Mouse (Mus musculus) heart, adult 2 months (tissue): ENCODE data around the gene Slc4a3. TPM values are rescaled to one million over a fixed set of nuclear protein-coding genes. Genes with fewer than 3 reads are reported as not detected.

ENCODE experiments used
- DNase-seq, 2 experiments: peaks; one replicate each; pipeline ENCODE4 v3.0.0; 2021
- H3K27ac ChIP-seq: fragments of 200-600 bp; 2 replicates; pipeline ENCODE4 v1.8.1; 2022
- H3K27me3 ChIP-seq: fragments of 200-500 bp; 2 replicates; pipeline ENCODE4 v1.6.1; 2012; ENCODE audit warnings: mild to moderate bottlenecking, low read length, inconsistent platforms, mixed read lengths; ENCODE audit not compliant: control insufficient read depth, insufficient read depth
- H3K36me3 ChIP-seq: fragments of 200-500 bp; 2 replicates; pipeline ENCODE4 v1.6.1; 2012; ENCODE audit warnings: low read length, inconsistent platforms; ENCODE audit not compliant: control insufficient read depth, insufficient read depth
- H3K4me1 ChIP-seq: fragments of 200-500 bp; 2 replicates; pipeline ENCODE4 v1.6.1; 2011; ENCODE audit warnings: low read length; ENCODE audit not compliant: control insufficient read depth, insufficient read depth
- H3K4me3 ChIP-seq: fragments of 200-600 bp; 2 replicates; pipeline ENCODE4 v1.8.1; 2022
- H3K79me2 ChIP-seq: fragments of 200-500 bp; replicated peaks from 2 replicates; pipeline ENCODE4 v1.6.1; 2012; ENCODE audit warnings: mild to moderate bottlenecking, inconsistent platforms, low read length, moderate library complexity, mixed read lengths; ENCODE audit not compliant: control insufficient read depth, insufficient read depth
- H3K9ac ChIP-seq: fragments of 200-500 bp; 2 replicates; pipeline ENCODE4 v1.6.1; 2012; ENCODE audit warnings: low read depth, mild to moderate bottlenecking, control low read depth, inconsistent platforms, low read length, mixed read lengths
- CTCF ChIP-seq: fragments of 200-600 bp; IDR thresholded peaks from 2 replicates; pipeline ENCODE4 v1.8.1; 2022; ENCODE audit warnings: antibody characterized with exemption, mild to moderate bottlenecking, moderate library complexity
- EP300 ChIP-seq: fragments of 200-500 bp; IDR thresholded peaks from 2 replicates; pipeline ENCODE4 v1.6.1; 2011; ENCODE audit warnings: low read depth, low read length, control low read depth; ENCODE audit not compliant: insufficient read depth
- POLR2A ChIP-seq: fragments of 200-500 bp; IDR thresholded peaks from 2 replicates; pipeline ENCODE4 v1.6.1; 2011; ENCODE audit warnings: mild to moderate bottlenecking, low read depth, low read length, control low read depth; ENCODE audit not compliant: insufficient read depth
- WGBS: fragments of 180-500 bp; shearing (Covaris S2); methylation state at CpG from one replicate; pipeline ENCODE4 v1.1.7; 2018; 5-methylcytosine and 5-hydroxymethylcytosine counted together
- intact Hi-C: fragments of 180-260 bp; cut with DNase I; formaldehyde crosslinking; loops from one replicate; pipeline ENCODE4 v1.15.1; 2025
- polyA plus RNA-seq: library from polyadenylated mRNA; depleted of rRNA; stranded (reverse); fragments of >200 nt; gene quantifications from 2 replicates; pipeline ENCODE4 v1.2.3, GENCODE M21; 2012
- total RNA-seq, 2 experiments: library from RNA; stranded (reverse); gene quantifications; 2 replicates each; pipeline ENCODE4 v1.2.3; 2021

Gene Slc4a3
- total and polyA plus RNA-seq, 3 experiments: 182 to 300 (median 241) TPM

DNA sequence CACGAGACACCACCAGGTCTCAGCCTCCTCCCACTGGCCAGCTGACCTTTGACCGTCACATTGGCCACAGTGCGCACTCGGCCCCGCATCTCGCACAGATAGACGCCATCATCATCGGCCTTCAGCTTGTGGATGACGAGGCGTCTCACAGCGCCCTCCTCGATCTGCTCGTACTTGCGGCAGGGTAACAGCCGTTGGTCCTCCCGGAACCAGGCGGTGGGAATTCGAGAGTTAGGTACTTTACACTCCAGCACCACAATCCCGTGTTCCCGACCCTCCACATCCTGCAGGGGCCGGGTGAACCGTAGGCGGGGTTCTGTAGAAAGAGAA is 42.5 kb upstream of the Slc4a3 start:
- H3K4me1 ChIP-seq: peaks cover 2% of the 10 kb centered on the region; the same call in 1 of the 2 replicates
- 72% methylated on average over 23 of the region's 23 CpGs for WGBS
- no peak for DNase-seq
- H3K27ac ChIP-seq: no peak overlapping the region
- H3K4me3 ChIP-seq: no peak overlapping the region
- no peak for TF ChIP-seq EP300
- TF ChIP-seq CTCF: no peak
- TF ChIP-seq POLR2A: no peak
- no peaks in the 10 kb centered on the region for H3K36me3 ChIP-seq
- H3K79me2 ChIP-seq: no peaks in the 10 kb centered on the region; the same call in 1 of the 2 replicates
- intact Hi-C loops: no loop called here
- H3K9ac ChIP-seq: no peak overlapping the region
- no peaks in the 10 kb centered on the region for H3K27me3 ChIP-seq

DNA sequence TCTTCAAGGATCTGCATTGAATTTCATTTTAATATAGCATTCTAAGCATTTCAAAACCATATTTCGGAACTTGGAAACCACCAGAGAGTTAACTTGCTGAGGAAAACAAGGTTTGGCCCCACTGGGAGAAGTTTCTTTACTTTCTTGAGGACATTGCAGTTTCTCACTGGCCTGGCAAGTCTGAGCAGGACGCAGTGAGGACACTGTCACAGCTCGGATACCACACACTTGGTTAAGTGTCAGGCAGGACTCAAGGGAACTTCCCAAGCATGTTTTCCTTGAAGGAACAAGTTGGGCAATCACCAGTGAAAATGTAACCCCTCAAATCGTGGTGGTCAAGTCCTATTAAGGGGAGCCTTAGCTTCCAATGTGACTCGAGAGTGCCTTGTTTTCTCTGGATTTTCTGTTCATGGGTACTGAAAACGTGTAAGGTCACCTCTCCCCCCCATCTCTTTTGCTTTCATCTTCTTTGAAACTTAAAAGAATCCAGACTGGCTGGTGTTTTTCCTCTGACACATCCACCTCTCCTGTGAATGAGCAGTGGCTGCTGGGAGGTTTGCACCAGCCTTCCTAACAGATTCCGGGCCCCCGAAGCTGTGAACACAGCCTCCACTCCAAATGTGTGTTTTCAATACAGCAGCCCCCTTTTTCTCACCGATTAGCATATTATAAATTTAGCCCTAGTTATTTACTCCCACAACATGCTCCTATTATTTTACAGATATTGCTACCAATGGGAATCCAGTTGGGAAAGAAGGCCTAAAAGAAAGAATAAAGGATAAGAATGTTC is 41.6 kb upstream of the Slc4a3 start:
- intact Hi-C loops: loop anchor here (2.0 to 5.0 kb wide), 2 partner anchors 26 to 43 kb away; partner anchors contain the start of genes Chpf, Slc4a3 and Tmem198
- TF ChIP-seq EP300 (no peak), POLR2A (no peak), CTCF (no peak)
- H3K4me3 ChIP-seq: peak overlapping the region; percentile 87
- H3K9ac ChIP-seq: no peak overlapping the region
- H3K27ac ChIP-seq: no peak overlapping the region; the same call in 1 of the 2 replicates
- DNase-seq: no peak
- no peaks in the 10 kb centered on the region; the same call in 1 of the 2 replicates for H3K79me2 ChIP-seq
- H3K36me3 ChIP-seq: no peaks in the 10 kb centered on the region
- 60% methylated on average over 9 of the region's 9 CpGs for WGBS
- H3K4me1 ChIP-seq: peaks cover 2% of the 10 kb centered on the region; the same call in 1 of the 2 replicates
- no peaks in the 10 kb centered on the region for H3K27me3 ChIP-seq

DNA sequence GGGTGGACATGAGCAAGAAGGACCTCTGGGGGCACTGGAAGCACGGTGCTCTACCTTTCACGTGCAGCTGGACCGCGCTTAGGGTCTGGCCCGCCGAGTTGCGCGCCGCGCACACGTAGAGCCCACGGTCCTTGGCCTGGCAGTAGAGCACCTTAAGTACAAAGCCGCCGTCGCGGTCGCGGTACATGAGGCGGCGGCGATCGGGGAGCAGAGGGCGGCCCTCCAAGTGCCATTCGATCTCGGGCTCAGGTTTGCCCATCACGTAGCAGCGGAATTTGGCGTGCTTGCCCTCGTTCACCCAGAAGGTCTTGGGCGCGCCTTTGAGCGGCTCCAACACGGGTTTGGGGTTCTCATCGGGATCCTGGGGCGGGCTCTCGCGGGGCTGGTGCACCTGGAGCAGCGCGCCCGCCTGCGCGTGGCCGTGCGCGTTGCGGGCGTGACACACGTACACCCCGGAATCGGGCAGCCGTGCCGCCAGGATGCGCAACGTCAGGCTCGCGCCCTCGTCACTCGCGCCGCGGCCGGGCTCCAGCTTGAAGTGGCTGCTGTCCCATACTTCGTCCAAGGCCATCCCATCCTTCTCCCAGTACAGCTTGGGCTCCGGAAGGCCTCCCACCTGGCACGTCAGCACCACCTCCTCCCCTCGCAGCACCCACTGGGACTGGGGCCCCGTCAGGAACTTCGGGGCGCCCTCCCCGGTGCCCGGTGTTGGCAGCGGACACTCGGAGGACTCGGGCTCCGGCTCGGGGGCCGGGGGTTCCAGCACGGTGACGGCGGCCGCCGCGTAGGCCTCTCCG is 40.7 kb upstream of the Slc4a3 start:
- no peaks in the 10 kb centered on the region for H3K36me3 ChIP-seq
- H3K9ac ChIP-seq: peak overlapping the region; percentile 80
- no peaks in the 10 kb centered on the region for H3K27me3 ChIP-seq
- no peaks in the 10 kb centered on the region; the same call in 1 of the 2 replicates for H3K79me2 ChIP-seq
- intact Hi-C loops: loop anchor here (2.0 to 5.0 kb wide), 2 partner anchors 27 to 42 kb away; partner anchors contain the start of genes Chpf, Slc4a3 and Tmem198
- peak overlapping the region; percentile 87 for H3K4me3 ChIP-seq
- H3K27ac ChIP-seq: peak overlapping the region; percentile 94
- peak; percentile 66 for TF ChIP-seq POLR2A
- TF ChIP-seq CTCF: no peak
- 3% methylated on average over 84 of the region's 84 CpGs for WGBS
- DNase-seq: peak; percentile 76 to 83
- peaks cover 5% of the 10 kb centered on the region; the same call in 1 of the 2 replicates for H3K4me1 ChIP-seq

DNA sequence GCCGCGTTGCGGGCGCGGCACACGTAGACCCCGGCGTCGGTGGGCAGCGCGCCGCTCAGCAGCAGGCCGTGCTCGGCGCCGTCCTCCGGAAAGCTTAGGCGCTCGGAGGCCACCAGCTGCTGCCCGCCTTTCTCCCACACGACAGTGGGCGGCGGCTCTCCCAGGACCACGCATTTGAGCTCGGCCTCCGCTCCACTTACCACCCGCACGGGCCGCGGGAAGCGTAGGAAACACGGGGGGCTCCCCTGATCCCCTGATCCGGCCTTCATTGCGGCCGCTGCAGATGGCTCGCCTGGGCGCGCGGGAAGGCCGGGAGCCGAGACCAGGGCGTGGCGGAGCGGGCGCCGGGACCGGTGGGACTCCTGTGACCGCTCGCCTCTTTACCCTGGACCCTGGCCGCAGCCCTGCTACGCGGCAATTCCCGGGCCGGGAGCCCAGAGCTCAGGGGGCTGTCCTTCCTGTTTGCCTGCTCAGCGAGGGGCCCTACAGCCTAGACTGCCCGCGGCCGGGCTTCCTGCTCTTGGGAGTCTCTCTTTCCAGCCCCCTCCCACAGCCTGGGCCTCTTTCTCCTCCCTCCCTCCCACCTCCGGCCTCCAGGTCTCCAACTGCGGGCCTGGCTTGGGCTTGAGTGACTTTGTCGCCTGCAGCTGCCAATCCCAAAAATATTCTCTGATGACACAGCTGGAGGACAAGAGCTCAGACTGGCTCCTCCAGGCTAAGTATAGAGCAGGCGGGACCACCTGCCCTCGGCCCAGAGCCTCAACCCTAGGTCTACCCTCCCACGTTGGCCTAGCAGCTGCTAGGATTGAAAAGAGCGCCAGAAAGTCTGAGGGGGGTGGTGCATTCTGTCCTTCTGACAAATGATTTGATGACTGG is 39.9 kb upstream of the Slc4a3 start, which contains the start of gene Obsl1:
Obsl1 (minus strand) TSS at position 497 of the 876 bp plus-strand sequence.
- H3K4me1 ChIP-seq: peaks cover 5% of the 10 kb centered on the region; the same call in 1 of the 2 replicates
- H3K27ac ChIP-seq: peak within 1 kb of the TSS; percentile 94
- H3K79me2 ChIP-seq: no peaks in the 10 kb centered on the region; the same call in 1 of the 2 replicates
- TF ChIP-seq POLR2A (0 out of 2 replicates have a peak, but pooled peaks have one; percentile 36), EP300 (no peak)
- WGBS: under 1% methylated on average over 65 of the region's 65 CpGs
- peak; percentile 82 to 83 for DNase-seq
- intact Hi-C loops: loop anchor here (2.0 to 5.0 kb wide), 2 partner anchors 27 to 41 kb away; partner anchors contain the start of genes Chpf, Slc4a3 and Tmem198
- H3K27me3 ChIP-seq: no peaks in the 10 kb centered on the region
- peak within 1 kb of the TSS; percentile 87 for H3K4me3 ChIP-seq
- peak within 1 kb of the TSS; percentile 80 for H3K9ac ChIP-seq
- no peaks in the 10 kb centered on the region for H3K36me3 ChIP-seq

DNA sequence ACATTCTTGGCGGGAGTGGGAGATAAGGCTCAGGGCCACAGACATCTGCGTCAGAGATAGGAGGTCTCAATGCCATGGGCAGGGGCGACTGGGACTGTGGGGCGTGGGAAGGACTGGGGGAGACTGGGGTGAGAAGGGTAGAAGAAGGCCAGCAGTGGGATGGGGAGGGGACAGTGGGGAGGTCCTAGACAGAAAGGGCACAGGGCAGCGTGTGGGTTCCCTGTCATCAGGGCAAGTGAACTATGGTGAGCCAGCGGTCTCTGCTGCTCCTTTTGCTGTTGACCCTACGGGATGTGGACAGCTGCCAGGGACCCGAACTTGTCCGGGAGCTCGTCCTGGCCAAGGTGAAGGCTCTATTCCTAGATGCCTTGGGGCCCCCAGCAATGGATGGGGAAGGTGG is 39.1 kb upstream of the Slc4a3 start, which contains the start of gene Inha:
Inha (plus strand) TSS at position 72 of the 400 bp plus-strand sequence.
- intact Hi-C loops: loop anchor here (5.0 kb wide), 1 partner anchor 40 kb away; the partner anchor contains the start of gene Slc4a3
- Histone ChIP-seq H3K4me3 (peak within 1 kb of the TSS; percentile 87), H3K79me2 (no peaks in the 10 kb centered on the region; the same call in 1 of the 2 replicates), H3K27ac (peak within 1 kb of the TSS; percentile 94), H3K36me3 (no peaks in the 10 kb centered on the region), H3K27me3 (no peaks in the 10 kb centered on the region), H3K9ac (peak within 1 kb of the TSS; percentile 80), H3K4me1 (peaks cover 6% of the 10 kb centered on the region; the same call in 1 of the 2 replicates)
- 53% methylated on average over 10 of the region's 10 CpGs for WGBS
- no peak for DNase-seq
- TF ChIP-seq CTCF (no peak), EP300 (no peak), POLR2A (no peak)
